Mouse (Mus musculus) ES-E14 (cell line): ENCODE measurements at regions not wholly inside any gene's neighbourhood (a gene's known extent, or its start where the extent isn't known, plus 50 kb on each side); places are given as distances from the start of the nearest gene placed in this dataset.

Experiments
- CHD2 ChIP-seq: IDR thresholded peaks from 2 replicates; pipeline ENCODE4 v1.6.1; 2014; ENCODE audit warnings: mild to moderate bottlenecking, low read depth, low read length, inconsistent platforms
- HCFC1 ChIP-seq: IDR thresholded peaks from 2 replicates; pipeline ENCODE4 v1.6.1; 2012; ENCODE audit warnings: low read length, inconsistent platforms, borderline replicate concordance; ENCODE audit not compliant: insufficient read depth
- ZC3H11A ChIP-seq: IDR thresholded peaks from 2 replicates; pipeline ENCODE4 v1.6.1; 2012; ENCODE audit warnings: low read depth, mild to moderate bottlenecking, inconsistent platforms, low read length, borderline replicate concordance
- ZNF384 ChIP-seq: IDR thresholded peaks from 2 replicates; pipeline ENCODE4 v1.6.1; 2012; ENCODE audit warnings: low read depth, low read length, inconsistent platforms

GRCm38 (mm10) chr8:35300881-35301521 lies 464.6 kb upstream of the Gm19410 start:
- TF ChIP-seq CHD2: no peak
- no peak for TF ChIP-seq ZNF384
- no peak for TF ChIP-seq HCFC1
- TF ChIP-seq ZC3H11A: no peak
